Mouse (Mus musculus) MEL (cell line): Measurements from ENCODE around the gene Tex2.
A peak's percentile ranks its signal among the peaks of the same experiment; 100 is the strongest.

Source experiments
- CHD2 ChIP-seq: IDR thresholded peaks from 2 replicates; pipeline ENCODE4 v1.6.1; 2011; ENCODE audit warnings: low read length, improper control_type of control experiment
- CTCF ChIP-seq, 3 experiments: IDR thresholded peaks in 2 of 3; conservative IDR thresholded peaks in 1 of 3; 2 replicates each; pipeline ENCODE4 v1.5.1; 2011 to 2012; ENCODE audit warnings: low read length in 3 of 3, low read depth in 2 of 3, mild to moderate bottlenecking in 2 of 3, improper control_type of control experiment in 1 of 3, inconsistent platforms in 1 of 3, mixed read lengths in 1 of 3, moderate library complexity in 1 of 3; ENCODE audit not compliant: control insufficient read depth in 1 of 3, insufficient read depth in 1 of 3, poor library complexity in 1 of 3, severe bottlenecking in 1 of 3
- ETS1 ChIP-seq: IDR thresholded peaks from 2 replicates; pipeline ENCODE4 v1.6.1; 2012; ENCODE audit warnings: low read depth, mild to moderate bottlenecking, inconsistent platforms, low read length, improper control_type of control experiment, moderate library complexity
- GATA1 ChIP-seq: IDR thresholded peaks from 2 replicates; pipeline ENCODE4 v1.6.1; 2011; ENCODE audit warnings: low read depth, low read length, improper control_type of control experiment
- JUND ChIP-seq: IDR thresholded peaks from 2 replicates; pipeline ENCODE4 v1.6.1; 2011; ENCODE audit warnings: low read depth, mild to moderate bottlenecking, improper control_type of control experiment, low read length
- MAZ ChIP-seq: IDR thresholded peaks from 2 replicates; pipeline ENCODE4 v1.6.1; 2012; ENCODE audit warnings: low read depth, mild to moderate bottlenecking, inconsistent platforms, low read length, improper control_type of control experiment
- POLR2AphosphoS2 ChIP-seq: IDR thresholded peaks from 2 replicates; pipeline ENCODE4 v1.6.1; 2011; ENCODE audit warnings: low read length, improper control_type of control experiment
- USF2 ChIP-seq, 2 experiments: IDR thresholded peaks; 2 replicates each; pipeline ENCODE4 v1.6.1; 2011 to 2012; ENCODE audit warnings: improper control_type of control experiment in 2 of 2, low read length in 2 of 2, borderline replicate concordance in 1 of 2, inconsistent platforms in 1 of 2, low read depth in 1 of 2, mild to moderate bottlenecking in 1 of 2; ENCODE audit not compliant: insufficient read depth in 1 of 2
- ZC3H11A ChIP-seq: IDR thresholded peaks from 2 replicates; pipeline ENCODE4 v1.6.1; 2012; ENCODE audit warnings: low read depth, mild to moderate bottlenecking, inconsistent platforms, low read length, improper control_type of control experiment

GRCm38 (mm10) chr11:106501308-106502158, 111.7 kb downstream of the Tex2 start:
- peak; percentile 72 for TF ChIP-seq POLR2AphosphoS2
- no peak for TF ChIP-seq ETS1
- peak; percentile 76; the same call in 1 of the 2 replicates for TF ChIP-seq CHD2
- TF ChIP-seq JUND = no peak
- no peak; the same call in 1 of the 2 replicates for TF ChIP-seq GATA1
- 0 out of 2 replicates have a peak, but pooled peaks have one; percentile 22 for TF ChIP-seq MAZ
- no peak for TF ChIP-seq CTCF (IDR thresholded peaks at IDR 0.05 in 2 of 3, conservative IDR thresholded peaks at IDR 0.05 in 1 of 3; ENCODE audit: control insufficient read depth in 1 of 3, insufficient read depth in 1 of 3, low read depth in 2 of 3, low read length in 3 of 3, poor library complexity in 1 of 3, severe bottlenecking in 1 of 3)
- no peak for TF ChIP-seq USF2 (IDR thresholded peaks at IDR 0.05; ENCODE audit: borderline replicate concordance in 1 of 2, insufficient read depth in 1 of 2, low read depth in 1 of 2, low read length in 2 of 2)
- no peak for TF ChIP-seq ZC3H11A
